Mouse (Mus musculus) embryonic fibroblast, embryonic 13.5 days (primary cell): Measurements from ENCODE around the gene Popdc2. TPM values are rescaled to one million over a fixed set of nuclear protein-coding genes. Genes with fewer than 3 reads are reported as not detected.

Experiments
- H3K27ac ChIP-seq: 2 replicates; pipeline ENCODE4 v1.5.1; 2012; ENCODE audit warnings: low read length, control low read depth, inconsistent platforms; ENCODE audit not compliant: insufficient read depth
- H3K4me1 ChIP-seq: 2 replicates; pipeline ENCODE4 v1.6.1; 2011; ENCODE audit warnings: low read length; ENCODE audit not compliant: control insufficient read depth, insufficient read depth
- H3K4me3 ChIP-seq: 2 replicates; pipeline ENCODE4 v1.5.1; 2011; ENCODE audit warnings: mild to moderate bottlenecking, control low read depth, low read length; ENCODE audit not compliant: insufficient read depth
- CTCF ChIP-seq: IDR thresholded peaks from 2 replicates; pipeline ENCODE4 v1.5.1; 2011; ENCODE audit warnings: mild to moderate bottlenecking, control low read depth, low read length, moderate library complexity, borderline replicate concordance; ENCODE audit not compliant: insufficient read depth
- POLR2A ChIP-seq: IDR thresholded peaks from 2 replicates; pipeline ENCODE4 v1.6.1; 2011; ENCODE audit warnings: low read depth, mild to moderate bottlenecking, control low read depth, low read length, moderate library complexity
- polyA plus RNA-seq: library from polyadenylated mRNA; stranded (reverse); fragments of >200 nt; gene quantifications from 2 replicates; pipeline ENCODE4 v1.2.4, GENCODE M21; 2011; ENCODE audit warnings: low read depth; ENCODE audit not compliant: missing spikeins, insufficient read length

Popdc2 gene
- polyA plus RNA-seq, 1 experiment, result 1.0 TPM

- no peak overlapping the region for H3K4me3 ChIP-seq
- H3K27ac ChIP-seq, result no peak overlapping the region
- no peaks in the 10 kb centered on the region for H3K4me1 ChIP-seq
- TF ChIP-seq CTCF (no peak), POLR2A (no peak)
Measured at GRCm38 (mm10) chr16:38366231-38366630, 4.2 kb downstream of the Popdc2 start.

GRCm38 (mm10) chr16:38368336-38368735, 6.3 kb downstream of the Popdc2 start:
- no peak overlapping the region for H3K4me3 ChIP-seq
- no peak overlapping the region for H3K27ac ChIP-seq
- no peak for TF ChIP-seq POLR2A
- no peak for TF ChIP-seq CTCF

GRCm38 (mm10) chr16:38369000-38369399, 7.0 kb downstream of the Popdc2 start:
- TF ChIP-seq POLR2A, result no peak
- TF ChIP-seq CTCF, result no peak
- H3K4me3 ChIP-seq, result no peak overlapping the region
- no peak overlapping the region for H3K27ac ChIP-seq
- H3K4me1 ChIP-seq, result no peaks in the 10 kb centered on the region

More at GRCm38 (mm10) chr16:38368336-38368735, 6.3 kb downstream of the Popdc2 start:
- no peaks in the 10 kb centered on the region for H3K4me1 ChIP-seq

GRCm38 (mm10) chr16:38369431-38369830, 7.4 kb downstream of the Popdc2 start:
- TF ChIP-seq CTCF (no peak), POLR2A (no peak)
- no peaks in the 10 kb centered on the region for H3K4me1 ChIP-seq
- H3K4me3 ChIP-seq, result no peak overlapping the region
- H3K27ac ChIP-seq, result no peak overlapping the region

- no peaks in the 10 kb centered on the region for H3K4me1 ChIP-seq
- TF ChIP-seq POLR2A (no peak), CTCF (no peak)
- H3K27ac ChIP-seq, result no peak overlapping the region
- H3K4me3 ChIP-seq, result no peak overlapping the region
Measured at GRCm38 (mm10) chr16:38369992-38370484, 8.0 kb downstream of the Popdc2 start.

GRCm38 (mm10) chr16:38370633-38371374, 8.8 kb downstream of the Popdc2 start:
- TF ChIP-seq POLR2A (no peak), CTCF (no peak)
- Histone ChIP-seq H3K27ac (no peak overlapping the region), H3K4me1 (no peaks in the 10 kb centered on the region), H3K4me3 (no peak overlapping the region)

- no peak for TF ChIP-seq POLR2A
- TF ChIP-seq CTCF, result no peak
- no peak overlapping the region for H3K27ac ChIP-seq
- H3K4me3 ChIP-seq, result no peak overlapping the region
- H3K4me1 ChIP-seq, result no peaks in the 10 kb centered on the region
Measured at GRCm38 (mm10) chr16:38371705-38372296, 9.8 kb downstream of the Popdc2 start.

- Histone ChIP-seq H3K27ac (no peak overlapping the region), H3K4me1 (no peaks in the 10 kb centered on the region), H3K4me3 (no peak overlapping the region)
- TF ChIP-seq POLR2A (no peak), CTCF (no peak)
Measured at GRCm38 (mm10) chr16:38372876-38373275, 10.9 kb downstream of the Popdc2 start.

- no peaks in the 10 kb centered on the region for H3K4me1 ChIP-seq
- no peak overlapping the region for H3K27ac ChIP-seq
- TF ChIP-seq CTCF (no peak), POLR2A (no peak)
- no peak overlapping the region for H3K4me3 ChIP-seq
Measured at GRCm38 (mm10) chr16:38373439-38373838, 11.4 kb downstream of the Popdc2 start.

- TF ChIP-seq CTCF (no peak), POLR2A (no peak)
- H3K4me3 ChIP-seq, result no peak overlapping the region
- no peaks in the 10 kb centered on the region for H3K4me1 ChIP-seq
- H3K27ac ChIP-seq, result no peak overlapping the region
Measured at GRCm38 (mm10) chr16:38373941-38374340, 11.9 kb downstream of the Popdc2 start.
